Mouse (Mus musculus) heart, postnatal 14 days (tissue): ENCODE measurements around the gene Gm49486. TPM values are rescaled to one million over a fixed set of nuclear protein-coding genes. Genes with fewer than 3 reads are reported as not detected.

Experiments
- DNase-seq, 2 experiments: peaks; one replicate each; pipeline ENCODE4 v3.0.0; 2021 to 2022
- intact Hi-C: fragments of 180-260 bp; cut with DNase I; formaldehyde crosslinking; loops from one replicate; pipeline ENCODE4 v1.15.1; 2025
- total RNA-seq, 2 experiments: library from RNA; stranded (reverse); gene quantifications; 2 replicates each; pipeline ENCODE4 v1.2.3; 2021

Gene Gm49486
- total RNA-seq, 2 experiments from 2014 or later = 0.76 to 0.98 TPM

GRCm38 (mm10) chr15:79263726-79264125, 34.5 kb downstream of the Gm49486 start:
- no peak for DNase-seq
- intact Hi-C loops = no loop called here

DNA sequence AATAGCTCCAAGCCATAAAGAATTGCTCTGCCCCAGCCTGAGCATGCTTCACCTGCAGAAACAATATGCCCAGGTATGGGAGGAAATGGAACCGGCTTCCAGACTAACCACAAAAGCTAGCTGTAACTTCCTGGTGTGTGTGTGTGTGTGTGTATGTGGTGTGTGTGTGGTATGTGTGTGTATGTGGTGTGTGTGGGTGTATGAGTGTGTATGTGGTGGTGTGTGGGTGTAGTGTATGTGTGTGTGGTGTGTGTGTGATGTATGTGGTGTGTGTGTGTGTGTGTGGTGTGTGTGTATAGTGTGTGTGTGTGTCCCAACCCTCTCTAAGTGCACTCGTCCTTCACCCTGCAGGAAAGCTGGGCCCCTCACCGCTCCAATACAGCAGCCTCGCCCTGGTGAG, 36.2 kb downstream of the Gm49486 start:
- DNase-seq = no peak
- intact Hi-C loops = no loop called here

DNA sequence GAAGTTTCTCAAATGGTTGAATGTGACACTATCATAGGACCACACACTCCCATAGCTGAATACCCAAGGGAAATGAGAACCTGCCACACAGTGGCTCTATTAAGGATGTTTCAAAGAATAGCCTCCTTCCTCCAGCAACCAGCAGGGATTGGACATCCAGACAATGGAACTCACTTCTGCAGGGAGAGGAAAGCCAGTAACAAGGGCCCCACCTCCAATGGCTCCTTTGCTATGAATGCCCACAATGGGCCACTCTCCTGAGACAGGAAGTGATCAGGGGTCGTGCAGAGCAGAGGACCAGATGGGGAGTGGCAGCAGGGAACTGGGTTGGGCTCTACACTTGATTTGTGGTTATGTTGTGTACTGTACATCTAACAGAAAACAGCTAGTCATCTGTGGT, 39.3 kb downstream of the Gm49486 start:
- DNase-seq = no peak
- intact Hi-C loops = no loop called here

DNA sequence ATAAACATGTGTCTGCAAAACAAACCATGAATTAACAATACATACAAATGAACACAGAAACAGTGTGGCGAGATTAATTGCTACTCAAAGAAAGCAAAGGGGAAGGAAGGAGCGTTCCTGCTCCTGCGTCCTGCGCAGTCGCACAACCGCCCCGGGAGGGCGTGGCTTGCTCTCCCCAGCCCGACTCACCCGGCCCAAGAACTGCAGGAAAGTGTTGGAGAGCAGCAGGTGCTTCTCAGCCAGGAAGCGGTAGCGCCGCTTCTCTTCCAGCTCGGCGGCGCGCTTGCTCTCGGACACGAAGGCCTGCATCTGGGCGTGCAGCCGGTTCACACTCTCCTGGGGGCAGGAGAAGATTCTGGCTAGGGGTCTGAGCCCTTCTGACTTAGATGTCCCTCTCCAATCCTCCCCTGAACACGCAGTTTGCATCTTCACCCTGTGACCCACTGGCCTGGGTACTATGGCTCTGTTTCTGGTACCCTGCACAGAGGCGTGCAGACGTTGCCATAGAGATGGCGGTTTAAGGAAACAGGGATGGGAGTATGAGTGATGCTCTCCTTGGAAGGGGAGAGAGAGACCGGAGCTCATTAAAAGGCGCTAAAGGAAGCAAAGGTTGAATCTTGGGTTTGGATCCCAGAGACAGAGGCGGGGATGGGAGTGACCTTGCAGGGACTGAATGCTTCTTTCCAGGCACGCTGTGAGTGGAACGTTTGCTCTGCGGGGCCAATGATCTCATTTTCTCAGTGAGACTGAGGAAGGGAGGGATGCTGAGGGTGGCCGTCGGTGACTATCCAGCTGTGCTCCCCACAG, 41.3 kb downstream of the Gm49486 start:
- DNase-seq = peak; percentile 78 to 81
- intact Hi-C loops = loop anchor here (2.0 kb wide), 1 partner anchor 24 kb away; no protein-coding TSS in a partner anchor

GRCm38 (mm10) chr15:79271124-79271746, 42.0 kb downstream of the Gm49486 start:
- peak; percentile 55 to 71 for DNase-seq
- intact Hi-C loops = loop anchor here (2.0 kb wide), 1 partner anchor 24 kb away; no protein-coding TSS in a partner anchor

- DNase-seq = no peak
- intact Hi-C loops = no loop called here
Measured at GRCm38 (mm10) chr15:79273020-79273419, 43.8 kb downstream of the Gm49486 start.

- no peak for DNase-seq
- intact Hi-C loops = no loop called here
Measured at GRCm38 (mm10) chr15:79277728-79278127, 48.5 kb downstream of the Gm49486 start.

DNA sequence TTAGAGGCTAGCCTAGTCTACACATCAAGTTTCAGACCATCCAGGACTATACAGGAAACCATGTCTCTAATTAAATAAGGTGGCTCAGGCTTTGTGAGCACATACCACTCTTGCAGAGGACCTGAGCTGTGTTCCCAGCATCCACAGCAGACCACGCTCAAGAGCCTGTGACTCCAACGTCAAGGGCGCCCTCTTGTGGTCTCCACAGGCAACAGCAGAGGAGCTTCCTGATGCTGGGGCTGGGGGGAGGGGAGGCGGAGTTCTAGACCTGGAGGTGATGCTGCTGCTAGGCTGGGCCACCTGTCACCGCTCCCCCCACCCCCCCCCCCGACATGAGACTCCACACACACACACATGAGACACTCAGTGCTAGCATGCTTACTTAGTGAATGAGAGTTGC, 51.0 kb downstream of the Gm49486 start:
- peak in 1 of 2 experiments; percentile 44 for DNase-seq
- intact Hi-C loops = no loop called here

DNA sequence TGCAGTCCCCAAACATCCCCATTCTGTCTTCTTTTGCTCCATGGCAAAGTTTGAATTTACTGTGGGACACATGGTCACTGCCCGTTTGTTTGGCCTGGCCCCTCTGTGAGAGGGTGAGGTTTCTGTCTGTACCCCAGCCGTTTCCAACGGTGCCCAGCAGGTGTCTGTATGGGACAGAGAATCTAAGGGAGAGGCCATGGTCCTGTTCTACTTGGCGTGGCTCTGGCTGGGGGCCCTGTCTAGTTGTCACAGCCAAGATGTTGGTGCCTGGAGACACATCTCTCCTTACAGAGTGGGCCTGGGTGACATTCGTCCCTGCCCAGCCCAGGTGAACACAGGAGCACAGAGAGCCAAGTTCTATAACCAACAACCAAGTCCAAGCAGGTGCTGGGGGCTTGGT, 51.7 kb downstream of the Gm49486 start:
- intact Hi-C loops = no loop called here
- peak in 1 of 2 experiments; percentile 25 for DNase-seq

GRCm38 (mm10) chr15:79281389-79281788, 52.2 kb downstream of the Gm49486 start:
- no peak for DNase-seq
- intact Hi-C loops = no loop called here

GRCm38 (mm10) chr15:79282434-79282833, 53.2 kb downstream of the Gm49486 start:
- intact Hi-C loops = no loop called here
- DNase-seq = no peak

DNA sequence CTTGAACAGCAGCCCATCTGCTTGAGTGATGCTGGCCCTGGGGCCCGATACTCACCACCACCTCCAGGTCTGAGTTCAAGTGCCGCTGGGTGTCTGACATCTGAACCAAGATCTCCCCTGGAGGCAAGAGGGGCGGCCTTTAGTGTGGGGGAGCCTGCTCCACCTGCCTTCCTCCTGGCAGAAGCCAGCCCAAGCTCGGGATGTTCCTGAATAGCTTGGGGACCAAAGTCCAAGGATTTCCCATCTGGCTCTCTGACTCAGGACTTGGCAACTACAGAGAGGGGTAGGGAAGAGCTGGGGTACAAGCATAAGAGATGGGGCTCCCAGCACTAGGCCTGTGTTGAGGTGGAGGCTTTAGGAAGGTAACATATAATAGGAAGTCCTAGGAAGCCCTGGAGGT, 54.2 kb downstream of the Gm49486 start:
- intact Hi-C loops = no loop called here
- no peak for DNase-seq

DNA sequence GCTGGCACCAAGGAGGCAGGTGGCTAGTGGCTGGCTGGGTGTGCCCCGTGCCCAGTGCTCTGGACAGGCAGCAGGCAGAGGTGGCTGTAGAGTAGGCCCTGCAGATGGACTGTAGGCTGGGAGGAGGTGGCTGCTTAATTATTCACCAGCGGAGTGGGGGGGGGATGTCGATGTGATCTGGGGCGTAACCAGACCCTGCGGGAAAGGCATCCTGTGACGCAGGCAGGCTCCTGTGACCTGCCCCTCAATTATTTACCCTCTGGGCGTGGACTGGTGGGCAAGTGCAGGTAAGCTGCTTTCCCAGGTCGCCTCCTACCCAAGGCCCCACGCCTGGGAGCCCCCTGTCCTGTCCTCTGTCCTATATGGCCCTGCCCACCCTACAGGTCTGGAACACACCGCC, 56.2 kb downstream of the Gm49486 start, which contains the start of gene Baiap2l2:
Gene Baiap2l2, minus strand, starts transcription at position 139 of the 400 bp plus-strand sequence.
- no peak for DNase-seq
- intact Hi-C loops = no loop called here

DNA sequence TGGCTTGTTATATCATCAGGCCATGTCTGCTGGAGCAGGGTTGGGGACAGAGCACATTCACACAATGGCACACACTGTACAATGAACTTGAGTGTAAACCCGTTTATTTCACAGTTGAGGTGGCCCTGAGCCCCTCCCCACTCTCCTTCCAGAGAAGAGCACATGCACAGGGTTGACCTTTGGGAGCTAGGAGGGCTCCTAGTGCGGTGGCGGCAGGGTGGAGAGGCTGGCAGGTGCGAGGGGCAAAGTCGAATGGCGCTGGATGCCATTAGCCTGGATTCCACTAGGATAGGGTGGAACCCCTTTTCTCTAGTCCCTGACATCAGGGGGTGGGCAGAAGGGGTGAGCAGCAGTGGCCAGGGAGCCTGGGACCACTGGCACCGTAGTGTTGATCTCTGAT, 57.0 kb downstream of the Gm49486 start:
- intact Hi-C loops = no loop called here
- DNase-seq = no peak

DNA sequence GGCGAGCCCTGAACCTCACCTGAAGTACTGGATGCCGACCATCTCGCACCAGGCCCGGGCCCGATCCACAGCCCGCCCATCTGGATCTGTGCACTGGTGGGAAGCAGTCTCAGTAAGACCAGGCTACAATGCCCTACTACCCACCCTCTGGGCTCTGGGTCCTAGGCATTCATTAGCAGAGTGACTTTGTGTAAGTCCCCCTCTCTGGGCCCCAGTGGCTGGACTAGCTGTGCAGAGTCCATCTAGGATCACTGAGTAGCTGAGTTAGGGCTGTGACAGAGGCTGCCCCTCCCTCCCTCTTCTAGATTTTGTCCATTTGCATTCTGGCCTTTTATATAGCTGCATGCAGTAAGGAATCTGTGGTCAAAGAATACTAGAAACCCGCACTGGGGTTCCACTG, 57.9 kb downstream of the Gm49486 start:
- intact Hi-C loops = no loop called here
- DNase-seq = no peak

DNA sequence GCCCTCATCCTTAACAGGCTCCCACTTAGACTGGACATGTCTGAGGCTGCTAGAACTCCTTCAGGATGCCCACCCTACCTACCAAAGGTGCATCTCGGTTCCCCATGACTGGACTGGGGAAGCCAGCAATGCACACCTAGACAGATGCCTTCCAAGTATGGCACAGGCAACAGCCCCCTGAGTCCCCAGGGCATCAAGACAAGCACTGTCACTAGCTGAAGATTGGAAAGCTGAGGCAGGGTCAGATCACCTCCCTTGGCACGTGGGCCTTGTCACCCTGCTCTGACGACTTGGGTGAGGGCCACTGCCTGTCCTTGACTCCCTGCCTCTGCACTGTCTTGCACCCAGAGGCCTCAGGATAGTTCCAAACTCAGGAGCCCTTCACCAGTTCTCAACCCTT, 59.2 kb downstream of the Gm49486 start:
- intact Hi-C loops = loop anchor here (1.0 kb wide), 1 partner anchor 13 kb away; no protein-coding TSS in a partner anchor
- no peak for DNase-seq

DNA sequence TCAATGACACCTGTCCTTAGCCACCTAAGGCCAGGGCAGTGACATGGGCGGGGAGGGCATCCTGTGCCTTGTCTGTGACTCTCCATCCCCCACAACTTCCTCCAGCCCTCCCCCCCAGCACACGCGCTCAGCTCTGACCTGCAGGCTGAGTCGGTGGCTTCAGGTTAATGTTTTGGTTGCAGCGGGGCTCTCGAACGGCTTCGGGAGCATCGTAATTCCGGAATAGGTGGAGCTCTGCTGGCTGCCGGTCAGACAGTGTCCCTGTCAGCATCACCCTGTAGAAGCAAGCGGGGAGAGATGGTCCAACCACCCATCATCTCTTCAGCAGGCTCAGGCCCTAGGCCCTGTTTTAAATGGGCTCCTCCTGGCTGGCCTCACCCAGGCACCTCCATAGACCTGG, 60.2 kb downstream of the Gm49486 start:
- intact Hi-C loops = no loop called here
- DNase-seq = no peak

DNA sequence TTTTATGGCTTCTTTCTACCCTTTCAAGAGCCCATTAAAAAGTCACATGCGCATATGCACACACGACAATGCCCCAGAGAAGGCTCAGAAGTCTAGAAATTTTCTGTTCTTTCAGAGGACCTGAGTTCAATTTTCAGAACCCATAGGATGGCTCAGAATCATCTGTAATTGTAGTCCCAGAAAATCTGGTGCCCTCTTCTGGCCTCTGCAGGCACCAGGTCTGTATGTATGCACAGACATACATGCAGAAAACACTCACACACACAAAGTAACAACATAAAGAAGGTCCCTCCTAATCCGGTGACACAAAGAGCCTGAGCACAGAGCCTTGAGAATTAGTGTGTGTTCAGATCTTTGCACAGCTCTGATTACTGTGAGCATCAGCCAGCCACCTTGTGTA, 61.1 kb downstream of the Gm49486 start:
- DNase-seq = no peak
- intact Hi-C loops = no loop called here

- DNase-seq = no peak
- intact Hi-C loops = no loop called here
Measured at GRCm38 (mm10) chr15:79292779-79293178, 63.6 kb downstream of the Gm49486 start.

DNA sequence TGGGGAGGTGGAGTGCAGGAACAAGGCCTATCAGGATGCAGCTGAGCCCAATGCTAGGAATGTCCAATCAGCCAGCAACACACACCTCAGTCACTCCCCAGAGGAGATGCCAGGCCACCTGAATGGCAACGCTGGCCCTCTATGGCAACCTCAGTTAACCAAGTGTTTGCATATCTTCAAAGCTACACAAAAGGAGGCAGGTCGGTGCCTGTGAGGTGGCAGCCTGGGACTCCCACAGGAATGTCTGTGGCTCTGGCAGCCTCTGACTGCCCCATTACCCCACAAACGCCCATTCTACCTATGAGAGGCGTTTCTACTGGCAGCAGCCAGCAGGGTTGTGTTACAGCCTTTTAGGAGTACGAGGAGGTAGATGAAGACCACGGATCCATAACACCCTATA, 69.4 kb downstream of the Gm49486 start:
- DNase-seq = no peak
- intact Hi-C loops = no loop called here

DNA sequence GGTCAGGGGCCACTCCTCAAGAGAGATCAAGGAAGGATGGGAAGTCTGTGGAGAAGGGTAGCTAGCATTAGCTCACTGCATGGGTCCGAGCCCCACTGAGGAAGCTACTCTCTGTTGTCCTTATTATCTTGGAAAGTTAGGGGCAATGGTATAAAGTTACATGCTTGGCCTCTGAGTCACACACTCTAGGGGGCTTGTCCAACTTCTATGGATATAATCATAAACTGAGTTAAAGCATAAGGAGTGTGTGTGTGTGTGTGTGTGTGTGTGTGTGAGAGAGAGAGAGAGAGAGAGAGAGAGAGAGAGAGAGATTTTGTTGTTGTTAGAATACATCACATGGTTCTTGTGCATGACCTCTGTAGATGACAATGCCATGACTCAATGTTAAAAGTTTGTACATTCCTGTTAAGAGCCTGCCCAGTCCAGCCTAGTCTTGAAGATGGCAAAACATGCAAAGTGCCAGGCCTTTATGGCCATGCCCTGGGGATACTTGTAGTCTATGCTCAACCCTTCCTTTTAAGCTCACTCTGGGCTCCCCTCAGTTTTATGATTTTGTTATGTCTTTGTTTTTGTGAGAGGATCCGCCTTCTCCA, 70.5 kb downstream of the Gm49486 start:
- intact Hi-C loops = no loop called here
- no peak for DNase-seq
